Mouse (Mus musculus) CD4-positive helper T cell, adult 2 months (primary cell): Measurements from ENCODE around the gene Chrm1.

Experiments used
- DNase-seq: peaks from one replicate; pipeline ENCODE4 v3.0.0-alpha.2; 2012; ENCODE audit warnings: low read depth, missing footprints, low spot score

The Chrm1 gene

DNA sequence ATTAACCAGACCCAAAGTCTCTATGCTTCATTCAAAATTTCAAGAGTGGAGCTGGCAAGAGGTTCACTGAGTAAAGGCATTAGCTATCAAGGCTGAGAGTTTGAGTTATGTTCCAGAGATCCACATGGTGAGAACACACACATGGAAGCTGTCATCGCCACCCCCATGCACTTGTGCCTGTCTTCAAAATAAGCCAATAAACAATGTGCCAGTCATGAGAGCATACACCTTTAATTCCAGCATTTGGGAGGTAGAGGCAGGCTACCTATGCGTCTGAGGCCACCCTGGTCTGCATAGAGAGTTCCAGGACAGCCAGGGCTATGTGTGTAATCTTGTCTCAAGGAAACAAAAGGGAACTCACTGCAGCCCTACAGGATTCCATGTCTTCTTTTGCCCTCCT lies 20.0 kb downstream of the Chrm1 start:
- no peak for DNase-seq

DNA sequence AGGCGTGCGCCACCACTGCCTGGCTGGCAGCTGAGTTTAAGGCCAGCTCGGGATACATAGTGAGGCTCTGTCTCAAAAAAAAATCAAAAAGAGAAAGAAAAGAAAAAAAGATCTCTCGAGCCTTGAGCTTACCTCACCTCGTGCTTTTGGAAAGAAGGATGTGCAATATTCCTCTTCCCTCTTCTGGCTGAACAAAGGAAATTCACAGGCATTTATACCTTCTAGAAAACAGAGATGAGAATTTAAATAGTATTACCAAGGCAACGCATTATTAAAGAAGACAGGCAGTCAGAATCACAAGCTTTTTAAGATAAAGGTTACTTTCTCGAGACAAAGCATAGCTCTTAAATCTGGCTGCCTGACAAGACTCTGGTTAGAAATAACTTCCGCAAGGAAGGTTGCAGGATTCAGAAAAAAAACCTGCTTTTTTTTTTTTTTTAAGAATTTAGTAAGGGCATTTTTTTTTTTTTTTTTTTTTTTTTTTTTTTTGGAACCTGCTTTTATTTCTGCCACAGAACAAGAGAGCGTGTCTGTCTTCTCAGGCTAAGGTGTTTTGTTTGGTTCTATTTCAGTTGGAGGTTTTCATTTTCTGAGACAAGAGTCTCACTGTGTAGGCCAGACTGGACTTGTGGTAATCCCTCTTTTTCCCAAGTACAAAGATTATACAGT lies 28.4 kb downstream of the Chrm1 start:
- DNase-seq: no peak

DNA sequence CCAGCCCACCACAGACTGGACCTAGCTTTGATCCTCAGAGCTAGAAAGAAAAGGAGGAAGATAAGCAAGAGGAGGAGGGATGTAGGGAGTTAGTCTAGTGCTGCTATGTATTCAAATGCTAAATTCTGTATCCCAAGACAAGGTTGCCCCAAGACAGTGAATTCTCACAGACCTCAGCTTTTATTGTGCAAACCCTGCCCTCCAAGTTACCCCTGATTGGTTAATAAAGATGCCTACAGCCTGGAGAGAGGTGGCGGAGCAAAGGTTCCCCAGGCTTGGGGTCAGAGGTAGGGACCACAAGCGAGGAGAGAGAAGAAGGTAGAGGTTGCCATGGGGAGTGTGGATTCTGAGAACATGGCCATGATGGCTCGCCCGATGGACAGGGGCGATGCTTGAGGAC lies 29.2 kb downstream of the Chrm1 start:
- no peak for DNase-seq

DNA sequence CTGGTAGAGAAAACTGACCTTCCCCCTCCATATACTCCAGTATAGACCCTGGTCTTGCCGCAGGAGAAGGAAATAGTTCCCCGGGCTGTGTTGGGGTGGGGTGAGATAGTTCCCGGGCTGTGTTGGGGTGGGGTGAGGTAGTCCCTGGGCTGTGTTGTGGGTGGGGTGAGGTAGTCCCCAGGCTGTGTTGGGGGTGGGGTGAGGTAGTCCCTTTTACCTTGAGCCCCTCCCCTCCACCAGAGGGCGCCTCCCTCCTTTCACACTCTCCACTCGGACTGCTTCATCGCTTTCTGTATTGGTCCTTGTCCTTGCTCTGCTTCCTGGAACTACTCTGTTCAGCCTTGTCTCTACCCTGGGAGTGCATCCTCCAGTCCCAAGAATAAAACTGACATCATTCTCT lies 31.7 kb downstream of the Chrm1 start:
- DNase-seq: peak; percentile 70

DNA sequence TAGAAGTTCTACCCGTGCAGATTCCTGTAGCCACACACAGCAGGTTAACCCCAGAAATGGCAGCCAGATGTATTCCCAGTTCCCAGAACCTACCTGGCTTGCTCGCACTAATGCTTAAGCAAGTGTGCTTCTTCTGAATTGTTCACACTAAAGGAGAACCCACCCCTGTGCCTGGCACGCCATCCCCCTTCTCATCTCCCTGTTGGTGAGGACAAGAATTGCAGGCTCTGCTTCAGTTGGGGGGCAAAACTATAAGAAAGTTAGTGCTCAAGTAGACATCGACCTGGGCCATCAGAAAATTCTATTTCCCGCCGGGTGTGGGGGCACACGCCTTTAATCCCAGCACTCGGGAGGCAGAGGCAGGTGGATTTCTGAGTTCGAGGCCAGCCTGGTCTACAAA lies 36.1 kb downstream of the Chrm1 start:
- no peak for DNase-seq

DNA sequence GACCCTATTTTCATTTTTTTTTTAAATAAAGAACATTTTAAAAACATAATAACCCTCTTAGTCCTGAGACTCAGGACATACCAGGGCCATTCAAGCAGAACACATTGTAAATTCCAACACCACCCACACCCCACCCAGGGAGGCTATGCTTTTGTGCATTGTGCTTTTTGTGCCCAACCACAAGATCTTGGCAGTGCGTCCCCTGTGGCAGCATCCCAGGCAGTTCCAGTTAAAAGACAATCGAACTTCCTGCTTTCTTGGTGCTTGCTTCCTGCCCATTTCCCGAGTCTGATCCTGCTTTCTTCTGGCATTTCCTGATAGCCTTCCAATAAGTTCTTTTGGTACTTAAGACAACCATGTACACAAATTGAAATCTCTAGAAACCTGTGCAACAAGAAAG lies 38.9 kb downstream of the Chrm1 start:
- no peak for DNase-seq

DNA sequence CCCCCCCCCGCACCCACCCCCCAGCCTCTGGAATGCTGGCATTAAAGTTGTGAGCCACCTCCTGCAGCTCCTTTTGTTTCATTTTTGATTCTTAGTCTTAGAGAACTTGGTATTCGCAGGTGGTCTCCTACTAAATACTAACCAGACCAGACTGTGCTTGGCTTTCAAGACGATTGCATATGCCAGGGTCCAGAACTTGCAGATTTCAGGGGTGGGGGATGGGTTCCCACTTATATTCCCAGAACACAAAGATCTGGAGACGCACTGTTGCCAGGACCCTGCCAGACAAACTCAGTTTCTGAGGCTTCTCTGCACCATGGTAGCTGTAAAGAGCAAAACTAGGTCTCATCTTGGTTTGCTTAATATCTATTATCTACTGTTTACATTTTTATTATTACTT lies 40.0 kb downstream of the Chrm1 start:
- no peak for DNase-seq

DNA sequence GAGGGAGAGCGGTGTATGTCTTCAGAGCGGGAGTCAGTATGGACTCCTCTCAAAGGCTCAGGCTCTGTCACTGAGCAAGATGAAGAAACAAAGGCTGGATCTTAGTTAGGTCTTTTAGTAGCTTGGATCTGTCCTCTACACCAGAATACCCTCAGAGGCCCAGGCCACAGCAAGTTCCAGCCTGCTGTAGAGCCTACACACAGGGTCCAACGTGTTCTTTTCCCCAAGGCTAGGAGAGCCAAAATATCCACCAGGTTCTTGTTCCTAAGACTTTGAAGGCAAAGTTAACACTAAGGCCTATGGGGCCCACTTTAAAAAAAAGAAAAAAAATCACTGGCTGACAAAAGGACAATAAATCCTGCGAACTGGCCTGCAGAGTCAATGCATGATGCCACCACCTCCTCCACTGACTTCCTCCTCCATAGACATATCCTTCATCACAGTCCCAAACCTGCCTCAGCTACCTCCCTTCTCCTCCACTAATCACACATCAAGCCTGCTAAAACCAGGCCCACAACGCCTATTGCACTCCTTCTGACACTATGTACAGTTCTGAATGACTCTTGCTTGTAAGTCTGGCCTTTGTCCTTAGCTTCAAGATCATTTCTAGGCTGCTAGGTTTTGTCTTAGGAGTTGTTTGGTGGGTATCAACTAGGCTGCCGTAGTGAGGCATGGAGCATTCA lies 41.6 kb downstream of the Chrm1 start:
- DNase-seq: no peak

DNA sequence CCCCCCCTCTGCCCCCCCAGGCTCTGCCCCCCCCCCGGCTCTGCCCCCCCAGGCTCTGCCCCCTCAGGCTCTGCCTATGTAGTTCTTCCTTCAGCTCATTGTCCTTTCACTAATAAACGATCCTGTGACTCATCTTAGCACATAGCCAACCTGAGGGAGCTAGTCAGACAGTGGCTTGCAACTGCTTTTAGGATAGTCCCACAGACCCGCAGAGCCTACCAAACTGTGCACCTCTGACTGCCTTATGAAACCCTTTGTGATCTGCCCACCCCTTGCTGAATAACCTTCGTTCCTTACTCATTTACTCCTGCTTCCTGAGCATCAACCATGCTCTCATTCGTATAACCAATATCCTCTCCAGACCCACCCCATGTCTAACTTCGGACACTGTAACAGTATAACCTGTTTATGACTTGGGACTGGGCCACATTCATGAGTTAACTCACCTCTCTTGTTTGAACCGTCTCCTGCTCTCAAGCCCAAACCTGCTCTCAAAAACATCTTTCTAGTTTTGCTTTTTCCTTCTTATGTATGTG lies 42.6 kb downstream of the Chrm1 start:
- no peak for DNase-seq

DNA sequence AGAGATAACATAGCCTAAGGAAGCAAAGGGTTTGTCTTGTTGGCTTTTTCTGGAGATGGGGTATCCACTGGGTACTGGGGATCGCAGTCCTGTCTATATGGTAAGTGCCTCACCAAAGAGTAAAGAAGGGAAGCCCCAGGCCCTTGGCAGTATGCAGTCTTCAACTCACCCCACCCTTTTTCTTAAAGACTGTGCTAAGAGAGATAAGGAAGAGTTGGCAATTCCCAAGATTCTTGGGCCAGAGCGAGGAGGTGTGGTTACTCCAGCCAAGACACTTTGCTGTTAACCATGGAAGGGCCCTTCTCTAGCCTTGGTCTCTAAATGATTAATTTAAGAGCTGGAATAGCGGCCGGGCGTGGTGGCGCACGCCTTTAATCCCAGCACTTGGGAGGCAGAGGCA lies 43.3 kb downstream of the Chrm1 start:
- DNase-seq: no peak

DNA sequence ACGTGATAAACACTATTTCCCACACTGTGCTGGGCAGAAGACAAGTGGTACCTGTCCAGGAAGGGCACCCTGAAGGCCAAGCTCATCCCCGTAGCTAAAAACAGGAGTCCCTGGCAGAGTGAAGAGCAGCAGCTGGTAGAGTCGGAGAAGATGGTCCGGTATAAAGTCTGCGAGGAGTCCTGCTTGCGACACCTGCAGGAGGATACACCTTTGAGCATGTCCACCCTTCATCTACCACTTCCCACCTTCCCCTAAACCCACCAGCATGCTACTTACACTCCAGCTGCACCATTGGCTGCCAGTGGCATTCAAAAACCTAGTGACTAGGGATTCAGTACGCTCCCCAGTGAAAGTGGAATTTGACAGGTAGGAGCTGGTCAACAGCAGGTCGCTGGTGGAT lies 45.4 kb downstream of the Chrm1 start:
- DNase-seq: no peak

DNA sequence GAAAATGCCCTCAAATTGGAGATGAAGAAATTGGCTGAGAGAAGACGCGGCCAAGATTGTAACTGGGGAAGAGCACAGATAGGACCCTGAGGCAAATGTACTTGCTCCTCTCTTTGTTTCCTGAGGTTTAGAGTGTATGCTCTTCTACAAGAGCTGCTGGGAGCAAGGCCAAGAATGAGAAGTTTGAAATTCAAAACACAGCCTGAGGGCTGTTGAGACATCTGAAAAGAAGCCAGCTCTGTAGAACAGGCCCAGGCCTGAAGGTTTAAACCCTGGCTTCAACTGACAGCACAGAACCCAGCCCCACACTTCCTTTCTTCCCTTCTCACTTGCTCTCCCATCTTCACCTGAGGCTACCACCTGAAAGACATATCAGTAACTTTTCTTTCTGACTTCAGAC lies 46.5 kb downstream of the Chrm1 start:
- DNase-seq: no peak

DNA sequence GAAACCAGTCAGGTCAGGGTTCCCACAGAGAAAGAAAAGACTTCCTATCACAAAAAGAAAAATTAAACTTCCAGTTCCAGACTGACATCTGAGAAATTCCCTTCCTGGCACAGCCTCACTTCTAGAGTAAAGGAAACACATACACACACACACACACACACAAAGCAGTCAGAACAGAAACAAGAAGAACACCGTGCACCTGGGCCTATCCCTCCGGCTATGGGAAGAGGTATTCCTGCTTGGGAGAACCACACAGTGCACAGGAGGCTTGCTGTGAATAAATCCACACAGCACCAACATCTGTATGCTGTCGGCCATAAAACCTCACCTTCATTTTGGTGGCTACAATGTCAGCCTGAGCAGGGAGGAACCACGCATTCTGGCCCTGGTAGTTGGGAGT lies 47.9 kb downstream of the Chrm1 start:
- no peak for DNase-seq

DNA sequence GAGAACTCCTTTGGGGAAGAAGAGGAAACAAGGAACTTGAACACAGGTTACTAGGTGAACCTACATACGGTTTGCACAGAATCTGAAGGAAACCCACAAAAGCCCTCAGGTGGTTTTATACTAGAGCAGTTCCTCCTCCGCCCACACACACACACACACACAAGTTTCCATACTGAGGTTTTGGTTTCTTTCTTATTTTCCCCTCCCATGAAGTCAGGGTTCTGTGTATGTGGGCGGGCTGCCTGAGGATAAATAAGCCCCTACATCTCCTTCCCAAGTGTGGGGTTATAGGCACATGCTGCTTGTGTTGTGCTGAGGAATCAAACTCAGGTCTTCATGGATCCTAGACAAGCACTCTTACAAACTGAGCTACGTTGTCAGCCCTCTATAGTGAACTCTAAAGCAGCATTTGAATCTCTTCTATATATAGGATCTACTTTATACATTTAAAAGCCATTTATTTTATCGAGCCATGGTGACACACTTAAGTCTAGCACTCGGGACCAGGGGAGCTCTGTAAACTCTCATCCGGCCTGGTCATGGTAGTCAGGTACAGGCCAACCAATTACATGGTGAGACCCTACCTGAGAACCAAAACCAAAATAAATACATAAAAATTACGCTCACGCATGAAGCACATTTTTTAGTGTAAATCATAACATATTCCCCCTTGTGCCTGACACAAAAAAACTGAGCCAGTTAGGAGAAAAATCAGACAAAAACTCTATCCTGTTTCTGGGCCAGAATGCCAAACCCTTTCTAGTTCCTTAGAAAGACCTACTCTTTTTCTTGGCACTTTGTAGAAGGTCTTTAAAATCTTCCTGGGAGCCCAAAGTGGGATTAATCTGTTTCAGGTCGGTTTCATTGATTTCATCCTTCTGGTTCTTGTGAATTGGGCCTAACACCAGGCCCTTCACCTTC lies 48.6 kb downstream of the Chrm1 start:
- peak; percentile 93 for DNase-seq

DNA sequence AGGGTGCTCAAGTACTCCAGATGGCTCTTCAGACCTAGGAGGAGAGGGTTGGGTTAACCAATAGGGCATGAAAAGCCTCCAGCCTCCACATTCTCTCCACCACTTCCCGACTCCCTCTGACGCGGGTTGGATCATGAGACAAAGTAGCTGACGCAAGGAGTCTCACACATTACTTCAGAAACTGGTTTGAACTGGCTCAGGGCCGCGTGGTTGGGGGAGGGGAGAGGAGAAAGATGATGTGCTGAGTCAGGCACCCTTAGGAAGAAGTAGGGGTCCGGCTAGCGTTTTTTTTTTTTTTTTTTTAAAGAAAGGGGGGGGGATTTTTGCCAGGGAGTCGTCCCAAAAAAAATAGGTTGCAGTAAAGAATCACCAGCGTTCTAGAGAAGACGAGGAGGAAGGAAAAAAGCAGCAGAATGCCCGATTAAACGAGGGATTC lies 49.3 kb downstream of the Chrm1 start:
- peak; percentile 91 for DNase-seq

DNA sequence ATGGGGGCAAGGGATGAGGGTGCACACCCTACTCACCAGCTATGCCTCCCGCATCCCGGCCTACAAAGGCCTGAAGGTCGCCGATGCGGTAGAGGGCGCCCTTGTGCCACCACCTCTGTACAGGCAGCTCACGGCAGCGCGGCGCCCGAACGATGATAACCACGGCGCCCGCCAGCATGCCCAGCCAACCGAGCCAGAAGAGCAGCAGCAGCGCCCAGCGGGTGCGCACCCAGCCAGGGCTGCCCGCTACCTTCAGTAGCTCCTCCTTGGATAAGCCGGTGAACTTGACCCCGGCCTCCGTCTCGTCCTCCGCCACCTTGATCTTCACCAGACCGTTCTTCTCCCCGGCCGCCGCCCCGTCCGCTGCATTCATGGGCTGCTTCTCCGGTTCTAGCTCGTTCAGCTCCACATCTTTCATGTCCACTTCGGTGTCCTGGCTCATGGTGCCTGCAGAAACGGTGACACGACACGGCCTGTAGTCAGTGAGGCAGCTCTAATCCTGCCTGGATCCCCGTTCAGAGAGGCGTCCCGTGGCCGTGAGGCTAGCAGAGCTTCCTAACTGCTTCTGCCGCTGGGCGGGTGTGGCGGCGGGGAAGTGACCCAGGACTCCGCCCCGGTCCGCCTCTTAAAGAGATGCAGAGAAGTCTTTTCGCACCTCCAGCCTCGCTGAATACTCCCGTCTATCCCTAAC lies 49.9 kb downstream of the Chrm1 start:
- peak; percentile 92 for DNase-seq

DNA sequence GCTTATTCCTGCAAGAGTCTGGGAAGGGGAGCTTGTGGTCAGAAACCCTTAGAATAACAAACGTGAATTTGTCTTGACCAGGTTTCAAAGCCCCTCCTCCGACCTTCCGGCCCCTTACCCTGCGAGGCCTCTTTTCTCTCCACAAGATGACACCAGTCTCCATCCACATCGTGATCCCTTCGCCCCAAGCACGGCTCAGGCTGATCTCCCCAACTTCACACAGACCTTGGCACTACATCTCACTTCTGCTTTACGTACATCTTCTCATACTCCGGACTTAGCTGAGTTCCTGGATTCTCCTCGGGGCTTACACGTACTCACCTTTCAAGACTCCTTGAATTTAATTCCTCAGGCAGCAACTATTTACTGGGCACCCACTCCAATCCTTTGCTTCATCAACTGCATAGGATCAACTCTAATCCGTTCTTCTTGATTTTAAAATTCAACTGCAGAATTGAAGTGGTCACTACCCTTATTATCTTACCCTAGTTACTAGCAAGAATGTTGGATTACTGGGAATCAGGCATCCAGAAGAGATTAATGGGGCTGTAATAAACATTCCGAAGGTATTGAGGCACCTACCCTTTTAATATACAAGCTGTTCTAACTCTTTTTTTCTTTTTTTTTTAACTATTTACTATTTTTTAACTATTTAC lies 50.5 kb downstream of the Chrm1 start:
- DNase-seq: no peak

DNA sequence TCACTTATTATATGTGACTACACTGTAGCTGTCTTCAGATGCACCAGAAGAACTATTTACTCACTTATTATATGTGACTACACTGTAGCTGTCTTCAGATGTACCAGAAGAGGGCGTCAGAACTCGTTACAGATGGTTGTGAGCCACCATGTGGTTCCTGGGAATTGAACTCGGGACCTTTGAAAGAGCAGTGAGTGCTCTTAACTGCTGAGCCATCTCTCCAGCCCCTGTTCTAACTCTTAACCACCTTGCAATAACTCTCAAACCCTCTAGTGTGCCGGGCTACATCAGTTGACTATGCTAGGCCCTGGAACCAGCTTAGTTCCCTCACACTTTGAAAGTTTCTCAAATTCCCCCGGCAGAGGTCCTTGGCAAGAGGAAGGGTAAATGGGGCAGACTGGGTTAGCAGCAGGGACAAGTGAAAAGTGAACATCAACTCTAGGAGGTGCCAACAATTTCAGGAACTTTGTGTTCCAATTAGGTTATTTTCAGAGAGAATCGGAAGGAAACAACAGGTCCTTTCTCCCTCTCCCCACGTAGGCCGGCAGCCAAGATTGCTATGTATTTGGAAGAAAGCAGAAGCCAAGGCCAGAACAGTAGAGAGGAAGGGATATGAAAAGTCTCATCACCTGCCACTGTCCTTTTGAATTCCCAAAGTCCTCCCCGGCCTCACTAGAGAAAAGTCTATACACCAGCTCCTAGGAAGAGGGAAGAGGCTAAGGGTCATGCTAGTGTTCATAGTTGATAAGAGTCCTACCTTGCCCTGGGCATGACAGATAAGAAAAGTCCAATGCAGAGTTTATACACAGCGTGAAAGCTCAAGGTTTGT lies 51.3 kb downstream of the Chrm1 start:
- no peak for DNase-seq

DNA sequence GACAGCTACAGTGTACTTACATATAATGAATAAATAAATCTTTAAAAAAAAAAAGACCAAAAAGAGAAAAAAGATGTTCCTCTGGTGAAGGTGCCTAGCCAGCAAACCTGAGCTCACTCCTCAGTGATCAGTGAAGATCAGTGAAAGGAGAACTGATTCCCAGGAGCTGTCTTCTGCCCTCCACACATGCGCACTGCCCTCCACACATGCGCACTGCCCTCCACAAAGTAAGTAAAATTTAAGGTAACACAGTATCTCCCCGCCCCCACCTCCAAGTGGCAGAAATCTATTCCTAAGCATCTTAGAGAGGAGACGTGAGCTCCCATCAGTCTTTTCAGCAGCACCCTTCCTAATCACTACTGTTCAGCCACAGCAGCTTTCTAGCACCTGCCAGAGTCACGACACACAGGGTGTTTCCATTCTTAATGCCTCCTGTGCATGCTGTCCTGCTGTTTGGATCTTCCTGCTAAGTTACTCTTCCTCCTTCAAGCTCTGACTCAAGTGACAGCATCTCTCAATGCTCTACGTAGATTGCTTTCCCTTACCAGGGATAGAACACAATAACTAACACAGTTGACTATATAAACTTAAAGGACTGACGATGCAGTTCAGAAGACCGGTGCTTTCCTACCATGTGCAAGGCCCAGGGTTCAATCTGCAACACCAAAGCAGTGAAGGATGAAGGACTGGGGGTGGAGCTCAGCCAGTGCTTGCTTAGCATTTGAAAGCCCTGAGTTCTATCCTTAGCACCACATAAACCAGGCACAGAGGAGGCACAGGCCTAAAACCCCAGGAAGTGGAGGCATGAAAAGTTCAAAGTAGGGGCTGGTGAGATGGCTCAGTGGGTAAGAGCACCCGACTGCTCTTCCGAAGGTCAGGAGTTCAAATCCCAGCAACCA lies 52.5 kb downstream of the Chrm1 start:
- no peak for DNase-seq
